Mouse (Mus musculus) lung, postnatal 36 days (tissue): ENCODE results near the gene Vat1.
"Not testable (repeated sequence)": the region's sequence is repeated elsewhere in the genome, so short reads cannot be mapped to it uniquely, and the experiment has no call there.

Source experiments
- DNase-seq: peaks from one replicate; pipeline ENCODE4 v3.0.0; 2022; ENCODE audit warnings: mixed read lengths

Vat1 gene

DNA sequence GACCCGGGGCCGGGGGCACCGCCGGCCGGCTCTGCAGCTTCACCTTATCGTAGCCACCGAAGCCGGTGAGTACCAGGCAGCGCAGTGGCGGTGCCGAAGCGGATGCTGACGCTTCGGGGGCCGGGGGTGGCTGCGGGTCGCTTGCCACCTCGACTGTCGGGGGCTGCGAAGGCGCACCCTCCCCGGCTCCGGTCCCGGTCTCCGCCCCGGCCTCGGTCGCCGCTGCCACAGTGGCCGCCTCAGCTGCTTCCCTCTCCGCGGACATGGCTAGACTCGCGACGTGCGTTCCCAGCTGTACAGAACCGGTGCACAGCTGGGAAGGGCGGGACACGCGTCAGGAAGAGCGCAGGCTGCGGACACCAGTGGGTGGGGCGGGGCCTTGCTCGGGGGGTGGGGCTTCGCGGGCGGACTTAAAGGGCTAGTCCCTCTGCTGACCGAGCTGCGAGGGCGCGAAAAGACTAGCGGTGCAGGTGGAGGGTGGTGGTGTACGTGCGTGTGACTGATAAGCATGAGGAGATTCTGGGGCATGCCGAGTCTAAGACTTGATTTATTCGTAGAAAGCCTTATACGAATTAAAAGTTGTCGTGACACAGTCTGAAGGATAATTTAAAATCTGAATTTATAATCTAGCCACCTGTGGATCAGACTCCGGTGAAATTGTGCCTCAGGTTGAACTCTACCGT is at the start of gene Vat1:
TSS of gene Vat1 (minus strand) at position 362 of the 683 bp plus-strand sequence.
- peak; percentile 85 for DNase-seq

DNA sequence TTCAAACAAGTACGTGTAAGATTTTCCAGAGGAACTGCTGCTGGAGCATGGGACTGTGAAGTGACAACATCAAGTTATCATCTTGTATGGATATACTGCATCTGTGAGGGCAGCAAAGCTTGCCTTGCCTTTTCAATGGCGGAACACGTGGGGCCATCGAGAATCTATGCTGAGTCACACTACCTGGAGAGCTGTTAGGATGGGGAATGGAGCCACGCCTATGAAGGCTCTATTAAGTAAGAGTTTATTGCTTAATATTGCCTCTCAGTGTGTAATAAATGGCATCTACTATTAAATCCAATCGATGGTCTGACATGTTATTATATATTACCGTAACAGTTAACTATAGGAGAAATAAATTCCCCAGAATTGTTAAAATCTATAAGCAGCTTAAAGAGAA is 41.1 kb upstream of the Vat1 start:
- DNase-seq: peak; percentile 39

DNA sequence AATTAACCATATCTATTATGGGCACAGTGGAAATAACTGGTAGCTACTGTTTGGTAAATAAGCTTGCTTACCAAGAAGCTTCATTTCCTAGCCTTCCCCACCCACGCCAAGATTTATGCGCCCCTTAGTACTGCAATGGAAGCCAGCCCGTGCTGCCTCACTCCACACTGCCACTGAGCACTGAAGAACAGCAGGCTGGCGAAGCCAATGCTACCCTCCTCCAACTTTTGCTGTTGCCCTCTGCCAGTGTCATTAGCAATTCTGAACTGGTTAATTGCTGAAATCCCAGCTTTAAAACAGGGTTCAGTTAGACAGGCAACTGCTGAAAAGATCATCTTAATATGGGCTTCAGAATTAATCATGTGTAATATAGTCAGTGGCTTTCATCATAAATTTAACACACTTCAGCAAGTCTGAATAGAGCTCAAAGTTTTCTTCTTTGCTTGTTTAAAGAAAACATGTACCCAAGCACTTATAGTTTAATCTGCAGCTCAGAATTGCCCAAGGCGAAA is 40.3 kb upstream of the Vat1 start:
- no peak for DNase-seq

DNA sequence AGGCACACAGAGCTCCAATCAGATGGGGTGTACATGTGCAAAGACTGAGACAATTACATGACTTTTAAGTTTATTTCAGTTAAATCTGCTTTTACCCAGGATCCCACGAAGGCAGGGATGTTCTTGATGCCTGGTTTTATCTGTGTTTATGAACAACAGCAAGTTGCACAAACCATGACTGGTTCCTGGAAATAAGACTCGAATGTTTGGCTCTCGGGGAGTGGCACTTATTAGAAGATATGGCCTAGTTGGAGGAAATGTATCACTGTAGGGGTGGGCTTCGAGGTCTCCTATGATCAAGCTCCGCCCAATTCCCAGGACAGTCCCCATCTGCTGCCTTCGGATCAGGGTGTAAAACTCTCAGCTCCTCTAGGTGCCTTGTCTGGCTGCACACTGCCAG is 20.1 kb upstream of the Vat1 start:
- no peak for DNase-seq

DNA sequence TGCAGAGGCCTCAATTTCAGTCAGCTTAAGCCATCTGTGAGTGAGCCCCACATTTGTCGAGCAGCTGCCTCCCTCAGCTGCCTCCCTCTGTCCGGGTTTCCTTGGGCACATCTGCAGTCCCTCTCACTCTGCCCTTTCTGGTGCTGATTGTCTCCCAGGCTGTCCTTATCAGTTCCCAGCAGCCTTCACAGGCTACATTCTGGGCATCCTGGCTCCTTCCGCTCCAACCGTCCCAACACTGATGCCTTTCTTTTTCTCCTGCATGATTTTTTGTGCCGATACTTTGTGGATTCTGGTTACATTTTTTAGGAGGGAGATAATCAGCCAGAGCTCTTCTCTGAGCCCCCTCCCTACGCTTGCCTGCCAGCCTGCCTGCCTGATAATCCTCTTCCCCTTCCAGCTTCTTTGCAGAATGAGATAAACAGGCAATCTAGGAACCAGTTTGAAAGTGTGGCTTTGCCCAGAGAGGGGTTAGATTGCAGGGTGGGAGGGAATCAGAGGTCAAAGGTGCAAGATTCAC is 19.5 kb upstream of the Vat1 start:
- no peak for DNase-seq

DNA sequence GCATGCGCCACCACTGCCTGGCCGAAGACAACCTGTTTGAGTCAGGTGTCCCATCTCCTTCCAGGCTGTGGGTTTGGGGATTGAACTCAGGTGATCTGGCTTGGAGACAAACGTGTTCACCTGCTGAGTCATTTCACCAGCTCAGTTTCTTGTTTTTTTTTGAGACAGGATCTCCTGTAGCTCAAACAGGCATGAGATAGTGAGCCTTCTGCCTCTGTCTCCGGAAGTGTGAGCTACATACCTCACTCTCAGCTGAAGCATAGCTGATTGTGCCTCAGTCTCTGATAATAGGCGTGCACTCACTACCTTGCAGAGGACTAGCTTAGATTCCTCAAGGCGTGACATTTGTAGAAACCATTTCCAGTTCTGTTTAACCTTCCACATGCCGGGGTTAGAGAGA is 18.8 kb upstream of the Vat1 start:
- DNase-seq: no peak

DNA sequence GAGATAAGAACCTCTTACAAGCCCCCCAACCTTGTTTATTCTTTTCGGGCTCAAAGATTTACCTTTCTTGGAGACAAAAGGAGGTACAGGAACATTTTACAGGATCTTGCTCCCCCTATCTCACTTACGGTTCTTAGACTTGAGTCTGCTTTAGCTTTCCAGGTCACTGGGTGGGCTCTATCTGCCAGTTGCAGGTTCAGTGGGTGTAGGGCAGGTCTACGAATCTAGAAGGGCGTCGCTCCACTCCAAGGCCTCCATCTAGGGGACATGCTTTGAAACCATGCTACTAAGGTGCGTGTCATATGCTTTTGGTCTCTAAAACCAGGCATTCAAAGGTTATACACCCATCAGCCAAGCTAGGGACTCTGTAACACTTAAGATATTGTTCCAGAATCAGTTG is 18.2 kb upstream of the Vat1 start:
- no peak for DNase-seq

DNA sequence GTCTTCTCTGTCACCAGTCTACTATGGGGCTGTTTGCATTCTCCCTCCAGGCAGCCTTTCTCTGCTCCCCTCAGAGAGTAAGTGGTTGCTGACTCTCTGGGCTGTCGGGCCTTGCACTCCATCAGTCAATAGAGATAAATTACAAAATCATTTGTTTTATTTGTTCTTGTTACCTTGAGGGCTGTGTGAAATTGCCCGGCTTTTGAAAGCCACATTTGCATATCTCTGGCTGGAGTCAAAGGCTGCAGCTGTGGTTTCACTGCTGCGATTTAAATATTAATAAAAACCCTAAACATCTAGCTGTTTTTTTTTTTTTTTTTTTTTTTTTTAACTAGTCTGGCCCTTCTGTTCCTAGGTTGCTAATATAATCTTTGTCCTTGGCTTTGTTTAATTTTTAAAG is 17.8 kb upstream of the Vat1 start:
- DNase-seq: peak; percentile 17

DNA sequence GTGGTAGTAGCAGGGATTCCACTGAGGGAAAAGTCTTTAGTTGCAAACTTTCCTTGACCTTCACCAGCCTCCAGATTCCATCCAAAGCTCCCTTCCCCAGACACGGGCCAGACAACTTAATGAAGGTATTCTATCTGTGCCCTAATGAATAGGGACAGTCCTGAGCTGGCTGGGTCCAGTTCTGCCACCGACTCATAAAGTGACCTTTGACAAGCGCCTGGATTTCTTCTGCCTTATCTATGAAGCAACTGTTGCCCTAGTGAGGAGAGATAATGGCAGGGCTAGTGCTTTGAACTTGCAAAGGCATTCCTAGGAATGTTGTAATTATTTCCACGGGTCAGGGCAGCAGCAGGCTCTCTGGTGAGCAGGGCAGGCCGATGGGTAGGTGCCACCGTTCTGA is 14.9 kb upstream of the Vat1 start:
- no peak for DNase-seq

DNA sequence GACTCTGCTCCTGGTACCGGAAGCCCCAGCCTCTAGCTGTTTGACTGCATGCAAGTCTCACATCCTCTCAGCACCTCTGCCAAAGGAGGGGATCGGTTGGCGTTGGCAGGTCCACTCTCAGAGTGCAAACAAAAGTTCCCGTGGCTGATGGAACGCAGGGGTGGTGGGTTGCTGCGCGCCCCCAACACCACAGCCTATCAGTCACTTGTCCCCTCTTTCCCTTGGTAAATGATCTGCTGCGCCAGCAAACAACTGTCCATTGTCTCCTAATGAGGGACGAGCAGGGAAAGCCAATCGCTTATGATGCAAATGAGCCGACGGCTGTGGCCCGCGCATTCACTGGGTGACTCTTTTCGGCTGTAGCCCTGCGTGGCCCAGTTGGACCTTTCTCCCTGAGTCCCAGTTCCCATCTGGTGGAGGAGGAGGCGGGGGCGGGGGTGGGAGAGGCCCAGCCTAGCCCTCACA is 13.2 kb upstream of the Vat1 start:
- no peak for DNase-seq

DNA sequence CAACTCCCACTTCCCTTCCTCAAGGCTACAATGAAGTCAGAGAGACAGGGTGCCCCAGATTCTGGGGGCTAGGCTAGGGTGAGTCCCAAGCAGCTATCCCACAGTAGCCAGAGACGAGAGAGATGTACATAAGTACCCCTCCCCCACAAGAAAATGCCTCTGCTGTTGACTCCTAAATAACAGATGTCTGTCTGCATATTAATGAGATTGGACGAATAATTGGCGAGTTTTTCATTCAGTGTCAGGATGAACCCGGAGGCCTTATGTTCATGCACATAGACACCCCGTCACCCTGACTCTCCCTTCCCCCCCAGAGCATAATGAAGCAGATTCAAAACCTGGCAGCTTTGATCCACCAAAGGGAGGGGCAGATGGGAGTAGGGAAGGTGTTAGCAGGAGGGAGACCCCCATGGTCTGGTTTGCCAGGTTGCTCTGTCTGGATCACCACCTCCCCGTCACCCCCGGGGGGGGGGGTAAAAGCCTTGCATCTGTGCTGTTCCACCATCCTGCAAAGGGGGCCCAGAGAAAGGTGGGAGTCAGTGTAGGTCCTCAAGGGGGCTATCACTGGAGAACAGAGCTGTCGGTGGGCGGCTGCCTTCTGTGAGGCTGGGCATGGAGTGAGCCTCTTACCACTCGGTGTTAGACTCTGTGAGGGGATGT is 11.7 kb upstream of the Vat1 start:
- DNase-seq: no peak

DNA sequence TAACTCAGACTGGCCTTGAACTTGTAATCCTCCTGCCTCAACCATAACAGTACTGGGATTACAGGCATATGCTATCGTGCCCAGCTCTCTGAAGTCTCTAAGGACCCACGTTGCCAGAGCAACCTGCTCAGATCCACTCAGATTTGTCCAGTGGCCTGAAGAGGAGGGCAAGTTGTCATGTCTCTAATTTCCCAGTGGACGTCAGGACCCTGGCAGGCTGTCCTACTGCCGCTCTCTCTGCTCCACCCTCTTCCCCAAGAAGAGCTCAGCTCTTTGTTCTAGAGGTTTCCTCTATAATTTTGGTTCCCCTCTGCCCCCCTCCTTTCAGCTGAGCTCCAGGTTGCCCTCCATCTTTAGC is 11.1 kb upstream of the Vat1 start:
- DNase-seq: no peak

DNA sequence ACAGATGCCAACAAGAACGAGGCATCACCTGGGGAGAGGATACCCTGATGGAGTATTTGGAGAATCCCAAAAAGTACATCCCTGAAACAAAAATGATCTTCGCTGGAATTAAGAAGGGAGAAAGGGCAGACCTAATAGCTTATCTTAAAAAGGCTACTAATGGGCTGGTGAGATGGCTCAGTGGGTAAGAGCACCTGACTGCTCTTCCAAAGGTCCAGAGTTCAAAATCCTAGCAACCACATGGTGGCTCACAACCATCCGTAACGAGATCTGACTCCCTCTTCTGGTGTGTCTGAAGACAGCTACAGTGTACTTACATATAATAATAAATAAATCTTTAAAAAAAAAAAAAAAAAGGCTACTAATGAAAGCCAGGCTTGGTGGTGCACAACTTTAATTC is 10.3 kb upstream of the Vat1 start:
- DNase-seq: not testable (repeated sequence)

DNA sequence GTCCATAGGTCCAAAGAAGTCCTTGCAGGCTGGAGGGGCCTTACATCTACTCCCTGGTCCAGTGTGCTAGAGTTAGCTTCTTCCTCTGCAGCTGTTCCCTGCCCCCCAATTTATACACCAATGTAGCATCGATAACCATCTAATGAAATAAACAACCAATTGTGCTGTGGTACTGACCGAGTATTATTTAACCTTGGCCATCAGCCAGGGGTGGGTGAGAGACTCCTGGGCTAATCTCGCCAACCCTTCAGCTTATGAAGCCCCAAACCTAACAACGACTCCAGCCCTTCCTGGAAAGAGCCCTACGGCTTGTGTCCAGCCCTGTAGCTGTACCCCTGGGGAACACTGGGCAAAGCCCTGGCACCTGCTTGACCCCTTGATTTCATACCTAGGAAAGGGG is 8.3 kb upstream of the Vat1 start:
- DNase-seq: peak; percentile 57

DNA sequence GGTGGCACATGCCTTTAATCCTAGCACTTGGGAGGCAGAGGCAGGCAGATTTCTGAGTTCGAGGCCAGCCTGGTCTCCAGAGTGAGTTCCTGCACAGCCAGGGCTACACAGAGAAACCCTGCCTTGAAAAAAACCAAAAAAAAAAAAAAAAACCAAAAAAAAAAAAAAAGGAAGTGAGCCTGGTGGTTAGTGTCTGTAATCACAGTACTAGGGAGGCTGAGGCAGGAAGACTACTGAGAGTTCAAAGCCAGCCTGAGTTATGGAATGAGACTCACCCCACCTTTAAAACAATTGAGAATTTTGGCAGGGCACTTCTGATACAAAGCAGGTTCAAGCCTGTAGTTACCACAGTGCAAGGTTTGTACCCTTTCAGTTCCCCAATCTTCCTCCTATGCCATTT is 7.7 kb upstream of the Vat1 start:
- not testable (repeated sequence) for DNase-seq

DNA sequence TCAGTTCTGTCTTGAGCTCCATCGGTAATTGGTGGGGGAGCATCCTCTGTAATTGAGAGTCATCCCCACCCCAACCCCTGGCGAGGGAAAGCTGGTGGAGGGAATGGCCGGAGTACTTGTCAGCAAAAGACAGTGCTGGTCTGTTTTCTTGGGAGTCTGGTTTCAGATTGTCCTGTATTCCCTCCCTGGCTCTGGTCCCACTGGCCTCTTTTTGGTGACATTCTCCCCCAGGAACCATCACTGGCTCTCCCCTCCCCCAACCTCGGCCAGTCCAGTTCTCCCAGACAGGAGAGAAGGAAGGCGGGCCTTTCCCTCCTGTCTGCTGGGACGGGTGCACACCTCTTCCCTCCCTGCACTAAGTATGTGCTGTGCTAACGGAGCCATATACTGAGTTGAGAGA is 6.3 kb upstream of the Vat1 start:
- no peak for DNase-seq

DNA sequence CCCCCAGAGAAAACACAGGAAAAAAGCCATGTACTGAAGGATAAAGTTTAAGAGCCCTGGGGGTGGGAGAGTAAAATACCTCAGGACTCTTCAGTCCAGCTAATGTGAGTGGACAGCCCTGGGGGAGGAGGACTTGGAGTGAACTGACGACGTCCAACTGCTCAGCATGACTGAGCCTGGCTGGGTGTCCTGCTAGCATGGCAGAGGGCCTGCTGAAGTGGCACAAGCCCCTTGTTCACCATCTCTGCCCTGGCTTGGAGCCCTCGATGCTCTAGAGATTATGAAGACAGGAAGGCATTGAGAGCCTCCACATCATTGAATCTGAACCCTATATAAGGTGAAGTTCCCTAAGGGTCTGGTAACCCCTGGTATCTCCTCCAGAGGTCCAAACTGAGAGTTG is 5.9 kb upstream of the Vat1 start:
- DNase-seq: no peak

DNA sequence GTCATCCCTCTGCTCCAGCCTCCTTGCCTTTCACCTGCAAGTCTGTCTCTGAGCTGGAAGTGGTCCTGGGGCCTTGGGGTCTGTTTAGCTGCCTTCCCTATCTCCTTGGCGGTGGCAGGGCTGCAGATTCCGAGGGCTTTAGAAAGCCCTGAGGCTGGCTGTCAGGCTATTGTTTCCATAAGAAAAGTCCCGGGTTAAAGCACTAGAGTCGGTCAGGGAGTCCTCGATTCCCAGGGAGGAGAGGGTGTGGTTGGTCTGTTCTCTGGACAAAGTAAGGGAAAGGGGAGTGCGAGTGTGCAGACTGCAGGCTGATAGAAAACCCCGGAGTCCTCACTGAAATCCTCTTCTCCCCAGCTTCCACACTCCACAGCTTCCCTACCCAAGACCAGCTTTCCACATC is 4.2 kb upstream of the Vat1 start:
- DNase-seq: no peak

DNA sequence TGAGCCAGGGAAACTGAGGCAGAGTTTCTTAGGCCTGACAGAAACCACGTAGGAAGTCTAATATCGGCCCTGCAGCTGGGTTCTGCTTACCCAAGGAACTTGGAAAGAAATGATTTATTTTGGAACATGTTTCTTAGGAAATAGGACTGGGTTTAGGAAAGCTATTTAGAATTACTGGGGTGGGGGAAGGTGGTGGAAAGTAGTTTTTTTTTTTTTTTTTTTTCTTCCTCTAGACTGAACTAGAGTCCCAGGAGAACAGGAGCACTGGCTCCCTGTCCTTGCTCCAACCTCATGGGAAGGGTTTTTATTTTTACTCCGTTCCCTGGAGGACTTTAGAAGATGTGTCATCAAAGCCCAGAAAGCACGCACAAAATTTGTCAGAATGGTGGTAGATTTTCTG is 3.1 kb upstream of the Vat1 start:
- no peak for DNase-seq

DNA sequence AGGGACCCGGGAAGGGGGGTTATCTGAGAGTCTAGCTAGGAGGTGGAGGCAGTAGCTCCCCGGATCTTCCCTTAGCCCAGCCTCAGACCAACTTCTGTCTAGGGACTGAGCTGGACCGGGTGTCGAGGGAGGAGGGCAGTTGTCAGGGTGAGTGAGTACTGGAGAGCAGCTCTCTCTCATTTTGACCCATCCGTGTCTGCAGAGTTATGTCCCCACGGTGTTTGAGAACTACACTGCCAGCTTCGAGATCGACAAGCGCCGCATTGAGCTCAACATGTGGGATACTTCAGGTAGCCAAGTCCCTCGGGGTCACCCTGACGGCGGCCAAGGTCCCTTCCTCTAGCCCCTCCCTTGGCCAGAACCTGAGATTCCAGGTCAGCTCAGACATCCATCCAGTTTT is 2.7 kb upstream of the Vat1 start:
- DNase-seq: no peak

DNA sequence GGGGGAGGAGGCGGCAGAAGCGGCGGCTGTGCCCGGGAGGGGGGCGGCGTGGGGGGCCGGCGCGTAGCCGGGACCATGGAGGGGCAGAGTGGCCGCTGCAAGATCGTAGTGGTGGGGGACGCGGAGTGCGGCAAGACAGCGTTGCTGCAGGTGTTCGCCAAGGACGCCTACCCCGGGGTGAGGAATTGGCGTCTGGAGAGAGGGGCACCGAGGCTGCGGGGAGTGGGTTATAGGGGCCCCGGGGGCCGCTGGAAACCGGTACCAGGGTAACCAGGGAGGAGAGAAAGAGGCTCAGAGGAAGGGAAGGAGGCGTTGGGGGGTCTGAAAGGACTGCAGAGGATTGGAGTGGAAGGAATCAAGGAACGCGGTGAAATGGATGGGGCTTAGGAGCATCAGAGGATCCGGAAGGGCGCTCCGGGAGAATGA is 2.2 kb upstream of the Vat1 start:
- no peak for DNase-seq

DNA sequence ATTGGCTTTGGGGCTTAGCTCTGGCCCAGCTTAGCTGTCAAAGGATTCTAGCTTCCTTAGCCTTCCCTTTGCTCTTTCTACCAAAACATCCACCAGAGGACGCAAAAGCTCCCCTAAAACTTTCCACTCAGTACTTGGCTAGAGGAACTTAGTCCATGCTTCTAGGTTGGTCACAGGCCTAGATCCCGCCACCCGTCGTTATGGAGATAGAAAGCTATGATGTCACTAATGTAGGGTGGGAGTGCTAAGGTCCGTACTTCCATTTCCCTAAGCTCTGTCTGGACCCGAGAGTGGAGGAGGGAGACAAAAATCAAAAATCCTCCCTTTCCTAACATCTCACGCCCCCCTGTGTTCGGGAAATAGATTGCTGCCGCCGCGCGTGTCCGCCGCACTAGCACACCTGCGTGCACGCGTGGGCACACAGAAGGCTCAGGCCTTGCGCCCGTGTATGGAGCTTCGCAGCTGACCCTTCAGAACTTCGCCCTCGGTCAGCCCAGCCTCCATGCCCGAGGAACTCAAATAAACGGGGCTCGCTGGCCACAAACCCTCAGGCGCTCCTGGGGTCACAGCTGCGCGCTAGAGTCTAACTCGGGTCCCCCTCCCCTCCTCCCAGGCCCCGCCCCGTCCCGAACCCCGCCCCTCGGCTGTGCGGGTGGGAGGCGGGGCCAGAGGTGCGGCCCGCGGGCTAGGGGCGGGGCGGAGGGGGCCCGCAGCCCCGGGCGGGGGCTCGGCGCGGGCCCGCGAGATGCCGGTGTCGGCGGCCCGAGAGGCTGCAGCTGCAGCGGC is 1.6 kb upstream of the Vat1 start:
- peak; percentile 87 for DNase-seq

DNA sequence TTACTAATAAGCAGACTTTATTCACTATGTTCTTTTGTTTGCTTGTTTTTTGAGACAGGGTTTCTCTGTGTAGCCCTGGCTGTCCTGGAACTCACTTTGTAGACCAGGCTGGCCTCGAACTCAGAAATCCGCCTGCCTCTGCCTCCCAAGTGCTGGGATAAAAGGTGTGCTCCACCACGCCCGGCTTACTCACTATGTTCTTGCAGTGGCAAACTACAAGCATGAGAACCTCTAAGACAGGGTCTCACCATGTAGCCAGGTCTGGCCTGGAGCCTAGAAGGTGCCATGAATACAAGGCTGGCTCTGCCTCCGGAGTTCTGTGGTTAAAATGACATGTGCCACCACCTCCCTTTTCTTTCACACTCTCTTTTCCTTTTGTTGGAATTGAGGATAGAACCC is 521 bp upstream of the Vat1 start:
- not testable (repeated sequence) for DNase-seq
